Mouse (Mus musculus): Measurements from ENCODE around the gene Nob1. TPM values are rescaled to one million over a fixed set of nuclear protein-coding genes. Genes with fewer than 3 reads are reported as not detected.

Nob1 gene
- polyA plus RNA-seq, 2 experiments = 51.8 to 99.8 TPM

- Histone ChIP-seq H3K4me3 (replicated peaks; ENCODE audit: low read length) (no peak overlapping the region), H3K9me3 (ENCODE audit: control insufficient read depth, low read length) (no peaks in the 10 kb centered on the region), H3K4me1 (ENCODE audit: control insufficient read depth, insufficient read depth, low read length) (peaks cover 3% of the 10 kb centered on the region; the same call in 1 of the 2 replicates), H3K4me2 (replicated peaks; ENCODE audit: low read depth, low read length, severe bottlenecking) (no peak overlapping the region), H3K36me3 (ENCODE audit: control insufficient read depth, insufficient read depth, low read length) (peaks cover 28% of the 10 kb centered on the region), H3K27me3 (ENCODE audit: control insufficient read depth, insufficient read depth, low read length) (no peaks in the 10 kb centered on the region), H3K27ac (replicated peaks; ENCODE audit: low read depth, low read length) (0 out of 2 replicates have a peak overlapping the region, but pooled peaks have one; percentile 21), H3K9ac (ENCODE audit: low read depth, low read length, severe bottlenecking) (no peak overlapping the region)
- ATAC-seq (ENCODE audit: low FRiP score, low read depth) = peak; percentile 62
- DNase-seq (ENCODE audit: low spot score) = peak; percentile 76
- no peak for TF ChIP-seq POLR2A (IDR thresholded peaks at IDR 0.05; ENCODE audit: borderline replicate concordance, extremely low read depth, insufficient read depth, insufficient read length)
- WGBS = 19% methylated on average over 3 of the region's 3 CpGs
Observed at GRCm38 (mm10) chr8:107455268-107455667, 30.4 kb upstream of the Nob1 start.

GRCm38 (mm10) chr8:107453386-107453785 lies 28.5 kb upstream of the Nob1 start:
- H3K36me3 ChIP-seq (ENCODE audit: control insufficient read depth, insufficient read depth, low read length) = peaks cover 23% of the 10 kb centered on the region
- H3K27ac ChIP-seq (replicated peaks; ENCODE audit: low read depth, low read length) = no peak overlapping the region
- no peak for ATAC-seq (ENCODE audit: low FRiP score, low read depth)
- no peak overlapping the region for H3K4me3 ChIP-seq (replicated peaks; ENCODE audit: low read length)
- H3K27me3 ChIP-seq (ENCODE audit: control insufficient read depth, insufficient read depth, low read length) = no peaks in the 10 kb centered on the region
- H3K9ac ChIP-seq (ENCODE audit: low read depth, low read length, severe bottlenecking) = no peak overlapping the region
- H3K4me1 ChIP-seq (ENCODE audit: control insufficient read depth, insufficient read depth, low read length) = peaks cover 15% of the 10 kb centered on the region
- DNase-seq (ENCODE audit: low spot score) = no peak
- TF ChIP-seq POLR2A (IDR thresholded peaks at IDR 0.05; ENCODE audit: borderline replicate concordance, extremely low read depth, insufficient read depth, insufficient read length) = no peak
- 97% methylated on average over 11 of the region's 11 CpGs for WGBS
- H3K9me3 ChIP-seq (ENCODE audit: control insufficient read depth, low read length) = no peaks in the 10 kb centered on the region
- no peak overlapping the region for H3K4me2 ChIP-seq (replicated peaks; ENCODE audit: low read depth, low read length, severe bottlenecking)

GRCm38 (mm10) chr8:107451414-107452066 lies 26.7 kb upstream of the Nob1 start:
- 86% methylated on average over 13 of the region's 13 CpGs for WGBS

GRCm38 (mm10) chr8:107449655-107450054 lies 24.8 kb upstream of the Nob1 start:
- WGBS = 79% methylated on average over 6 of the region's 6 CpGs
- H3K36me3 ChIP-seq (ENCODE audit: control insufficient read depth, insufficient read depth, low read length) = peaks cover 11% of the 10 kb centered on the region
- H3K27me3 ChIP-seq (ENCODE audit: control insufficient read depth, insufficient read depth, low read length) = no peaks in the 10 kb centered on the region
- DNase-seq (ENCODE audit: low spot score) = no peak
- no peak overlapping the region for H3K4me2 ChIP-seq (replicated peaks; ENCODE audit: low read depth, low read length, severe bottlenecking)
- H3K27ac ChIP-seq (replicated peaks; ENCODE audit: low read depth, low read length) = no peak overlapping the region
- TF ChIP-seq POLR2A (IDR thresholded peaks at IDR 0.05; ENCODE audit: borderline replicate concordance, extremely low read depth, insufficient read depth, insufficient read length) = no peak
- no peak overlapping the region for H3K9ac ChIP-seq (ENCODE audit: low read depth, low read length, severe bottlenecking)
- no peak for ATAC-seq (ENCODE audit: low FRiP score, low read depth)
- no peak overlapping the region for H3K4me3 ChIP-seq (replicated peaks; ENCODE audit: low read length)
- peaks cover 16% of the 10 kb centered on the region for H3K4me1 ChIP-seq (ENCODE audit: control insufficient read depth, insufficient read depth, low read length)
- H3K9me3 ChIP-seq (ENCODE audit: control insufficient read depth, low read length) = no peaks in the 10 kb centered on the region

More at GRCm38 (mm10) chr8:107451414-107452066, 26.7 kb upstream of the Nob1 start:
- peaks cover 11% of the 10 kb centered on the region for H3K36me3 ChIP-seq (ENCODE audit: control insufficient read depth, insufficient read depth, low read length)
- H3K4me1 ChIP-seq (ENCODE audit: control insufficient read depth, insufficient read depth, low read length) = peaks cover 19% of the 10 kb centered on the region
- DNase-seq (ENCODE audit: low spot score) = no peak
- no peak overlapping the region for H3K4me2 ChIP-seq (replicated peaks; ENCODE audit: low read depth, low read length, severe bottlenecking)
- no peak overlapping the region for H3K9ac ChIP-seq (ENCODE audit: low read depth, low read length, severe bottlenecking)
- H3K27ac ChIP-seq (replicated peaks; ENCODE audit: low read depth, low read length) = no peak overlapping the region
- no peak for ATAC-seq (ENCODE audit: low FRiP score, low read depth)
- no peak overlapping the region for H3K4me3 ChIP-seq (replicated peaks; ENCODE audit: low read length)
- H3K27me3 ChIP-seq (ENCODE audit: control insufficient read depth, insufficient read depth, low read length) = no peaks in the 10 kb centered on the region
- H3K9me3 ChIP-seq (ENCODE audit: control insufficient read depth, low read length) = no peaks in the 10 kb centered on the region
- no peak for TF ChIP-seq POLR2A (IDR thresholded peaks at IDR 0.05; ENCODE audit: borderline replicate concordance, extremely low read depth, insufficient read depth, insufficient read length)

GRCm38 (mm10) chr8:107449130-107449529 lies 24.3 kb upstream of the Nob1 start:
- peaks cover 19% of the 10 kb centered on the region for H3K4me1 ChIP-seq (ENCODE audit: control insufficient read depth, insufficient read depth, low read length)
- H3K27me3 ChIP-seq (ENCODE audit: control insufficient read depth, insufficient read depth, low read length) = no peaks in the 10 kb centered on the region
- H3K27ac ChIP-seq (replicated peaks; ENCODE audit: low read depth, low read length) = no peak overlapping the region
- DNase-seq (ENCODE audit: low spot score) (no peak), ATAC-seq (ENCODE audit: low FRiP score, low read depth) (no peak)
- TF ChIP-seq POLR2A (IDR thresholded peaks at IDR 0.05; ENCODE audit: borderline replicate concordance, extremely low read depth, insufficient read depth, insufficient read length) = no peak
- H3K4me2 ChIP-seq (replicated peaks; ENCODE audit: low read depth, low read length, severe bottlenecking) = no peak overlapping the region
- 50% methylated on average over 8 of the region's 8 CpGs for WGBS
- no peak overlapping the region for H3K9ac ChIP-seq (ENCODE audit: low read depth, low read length, severe bottlenecking)
- H3K4me3 ChIP-seq (replicated peaks; ENCODE audit: low read length) = no peak overlapping the region
- peaks cover 11% of the 10 kb centered on the region for H3K36me3 ChIP-seq (ENCODE audit: control insufficient read depth, insufficient read depth, low read length)
- H3K9me3 ChIP-seq (ENCODE audit: control insufficient read depth, low read length) = no peaks in the 10 kb centered on the region
